Mouse (Mus musculus): Measurements from ENCODE around the gene Ppp1r21. TPM values are rescaled to one million over a fixed set of nuclear protein-coding genes. Genes with fewer than 3 reads are reported as not detected.

Ppp1r21 gene
- polyA plus RNA-seq, 1 experiment = 18.2 TPM

DNA sequence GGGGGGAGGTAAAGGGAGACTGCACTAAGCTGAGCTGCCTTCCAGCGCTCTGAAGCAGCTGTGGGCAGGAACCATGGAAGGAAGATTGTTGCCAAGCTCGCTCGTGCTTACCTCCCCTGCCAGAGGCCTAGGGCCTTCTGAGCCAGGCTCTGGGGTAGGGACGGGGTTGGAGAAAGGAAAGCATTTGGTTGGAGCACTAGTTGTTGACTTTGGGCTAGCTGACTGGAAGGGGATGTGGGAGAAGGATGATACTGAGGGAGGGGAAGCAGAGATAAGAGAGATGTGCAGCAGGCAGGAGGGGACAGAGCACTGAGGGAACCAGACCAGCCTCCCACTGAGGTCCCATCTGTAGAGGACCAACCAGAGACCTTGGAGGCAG, 99.5 kb downstream of the Ppp1r21 start:
- no peak for DNase-seq (ENCODE audit: low read depth, low spot score)
- WGBS = 30% methylated on average over 4 of the region's 4 CpGs

DNA sequence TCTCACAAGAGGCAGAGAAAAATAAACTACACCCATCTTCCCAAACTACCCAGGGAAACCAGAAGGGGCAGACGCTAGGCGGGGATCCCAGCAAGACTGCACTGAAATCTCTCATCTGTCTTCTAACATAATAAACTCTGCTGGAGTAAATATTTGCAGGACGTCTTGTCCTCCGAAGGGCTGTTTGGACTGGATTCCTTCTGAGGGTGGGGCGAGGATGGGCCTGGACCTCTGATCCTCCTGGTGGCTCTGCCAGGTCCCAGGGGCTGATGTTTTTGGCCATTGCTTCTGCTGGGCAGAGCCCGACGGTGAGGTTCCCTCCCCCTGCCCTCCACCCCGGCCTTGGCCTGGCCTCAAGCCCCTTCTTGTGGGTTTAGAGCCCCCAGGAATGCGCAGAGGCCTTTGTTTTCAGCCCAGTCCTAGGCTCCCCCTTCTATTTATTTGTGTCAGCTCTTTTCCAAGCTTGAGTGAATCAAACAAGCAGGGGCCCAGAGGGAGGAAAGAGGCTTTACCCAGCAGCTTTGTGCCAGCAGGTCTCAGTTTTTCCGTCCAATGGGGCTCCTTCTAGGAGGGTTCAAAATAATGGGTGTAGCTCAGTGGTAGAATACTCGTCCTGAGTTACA, 100.1 kb downstream of the Ppp1r21 start:
- DNase-seq (ENCODE audit: low read depth, low spot score) = no peak
- 15% methylated on average over 11 of the region's 11 CpGs for WGBS

DNA sequence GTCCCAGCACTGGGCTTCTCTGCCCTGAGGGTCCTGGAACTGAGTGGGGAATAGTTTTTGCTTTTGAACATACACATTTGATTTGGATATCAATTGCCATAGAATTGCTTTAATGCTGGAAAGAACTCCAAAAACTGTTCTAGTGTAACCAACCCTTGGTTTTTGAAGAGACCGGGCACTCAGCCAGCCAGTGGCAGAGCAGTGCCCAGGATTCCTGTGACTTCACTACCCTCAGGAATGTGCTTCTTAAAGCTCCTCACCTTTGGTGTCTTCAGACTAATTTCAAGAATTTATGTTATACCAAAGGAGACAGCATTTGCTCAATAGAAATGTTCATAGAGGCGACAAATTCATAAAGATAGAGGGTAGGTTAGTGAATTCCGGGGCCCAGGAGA, 100.6 kb downstream of the Ppp1r21 start:
- no peak for DNase-seq (ENCODE audit: low read depth, low spot score)
- WGBS = 57% methylated on average over 3 of the region's 3 CpGs

DNA sequence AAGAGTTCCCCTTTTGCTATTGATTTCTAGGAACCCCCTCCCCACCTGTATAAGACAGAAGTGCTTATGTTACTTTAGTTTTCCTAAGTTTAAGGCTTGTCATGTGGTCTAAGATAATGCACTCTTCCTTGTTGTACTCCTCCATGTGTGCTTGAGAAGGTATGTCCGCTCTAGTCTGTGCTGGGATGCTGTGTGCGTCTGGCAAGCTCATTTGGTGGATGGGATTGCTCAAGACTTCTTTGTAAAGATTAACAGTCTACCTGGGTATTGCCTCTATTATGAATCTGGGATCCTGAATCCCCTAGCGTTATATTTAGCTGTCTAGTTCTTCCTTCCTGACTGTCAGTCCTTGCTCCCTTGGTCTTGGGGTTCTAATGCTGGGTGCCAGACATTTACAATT, 102.7 kb downstream of the Ppp1r21 start:
- no peak for DNase-seq (ENCODE audit: low read depth, low spot score)
- WGBS = 87% methylated on average over 3 of the region's 3 CpGs

DNA sequence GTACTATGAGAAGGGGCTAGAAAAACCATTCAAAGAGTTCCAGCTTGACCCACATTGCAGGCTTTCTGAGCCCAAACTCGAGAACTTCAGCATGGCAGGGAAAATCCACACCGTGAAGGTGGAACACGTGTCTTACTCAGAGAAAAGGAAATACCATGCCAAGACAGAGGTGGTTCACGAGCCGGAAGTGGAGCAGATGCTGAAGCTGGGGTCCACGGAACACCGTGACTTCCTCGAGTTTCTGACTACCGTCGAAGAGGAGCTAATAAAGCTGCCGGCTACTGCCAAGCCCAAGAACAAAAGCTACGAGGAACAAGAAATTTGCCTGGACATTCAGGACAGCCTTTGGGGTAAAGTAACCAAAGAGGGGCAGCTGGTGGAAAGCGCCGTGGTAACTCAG, 106.2 kb downstream of the Ppp1r21 start:
- DNase-seq (ENCODE audit: low read depth, low spot score) = no peak
- 91% methylated on average over 14 of the region's 14 CpGs for WGBS

DNA sequence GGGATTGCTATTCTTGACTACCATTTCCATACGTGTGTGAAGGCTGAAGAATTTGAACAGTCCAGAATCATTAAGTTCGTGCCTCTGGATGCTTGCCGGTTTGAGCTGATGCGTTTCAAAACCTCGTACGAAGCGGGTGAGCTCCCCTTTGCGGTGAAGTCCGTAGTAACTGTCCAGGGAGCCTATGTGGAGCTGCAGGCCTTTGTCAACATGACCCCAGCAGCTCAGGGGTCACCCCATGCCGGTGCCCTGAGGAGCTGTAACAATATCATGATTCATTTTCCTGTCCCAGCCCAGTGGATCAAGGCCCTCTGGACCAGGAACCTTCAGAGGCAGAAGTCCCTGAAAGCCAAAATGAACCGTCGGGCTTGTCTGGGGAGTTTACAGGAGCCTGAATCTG, 106.7 kb downstream of the Ppp1r21 start:
- DNase-seq (ENCODE audit: low read depth, low spot score) = no peak
- WGBS = 70% methylated on average over 12 of the region's 12 CpGs

Other genes starting within 250 kb of the Ppp1r21 start
- 2.7 and 5.1 TPM in 2 replicates for gene Foxn2, start 89.4 kb upstream of the Ppp1r21 start, polyA plus RNA-seq (2012; rRNA removed)
- 3.2 and 9.7 TPM in 2 replicates for gene Ston1, start 67.6 kb downstream of the Ppp1r21 start, polyA plus RNA-seq (2012; rRNA removed)
- gene Gtf2a1l, start 138.5 kb downstream of the Ppp1r21 start, polyA plus RNA-seq (2012; rRNA removed) = not detected in 2 replicates